Mouse (Mus musculus) layer of hippocampus, adult 11-12 months (tissue): ENCODE measurements around the gene Vmn2r77.
"Not testable (repeated sequence)": the region's sequence is repeated elsewhere in the genome, so short reads cannot be mapped to it uniquely, and the experiment has no call there.

Experiments used
- DNase-seq: peaks from one replicate; pipeline ENCODE4 v3.0.0; 2022; ENCODE audit warnings: low spot score

Vmn2r77 gene

DNA sequence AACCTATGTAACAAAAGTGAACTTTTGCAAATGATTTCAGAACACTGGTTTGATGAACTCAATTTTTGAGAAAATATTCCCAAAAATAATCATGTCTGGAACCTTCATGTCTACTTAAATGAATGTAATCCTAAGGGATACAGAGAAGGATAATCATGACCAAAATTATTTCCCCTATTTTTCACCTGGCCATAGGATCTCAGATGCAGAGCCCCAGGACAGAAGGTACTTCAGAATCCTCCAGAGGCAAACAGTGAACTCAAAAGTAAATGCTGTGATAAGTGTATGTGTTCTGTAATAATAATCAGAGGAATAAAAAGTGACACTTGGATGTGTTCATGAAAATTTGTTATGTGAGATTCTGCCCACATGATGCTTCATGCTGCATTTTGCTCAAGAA is at the start of gene Vmn2r77:
Gene Vmn2r77 (plus strand): TSS at position 301 of the 400 bp plus-strand sequence.
- no peak for DNase-seq

DNA sequence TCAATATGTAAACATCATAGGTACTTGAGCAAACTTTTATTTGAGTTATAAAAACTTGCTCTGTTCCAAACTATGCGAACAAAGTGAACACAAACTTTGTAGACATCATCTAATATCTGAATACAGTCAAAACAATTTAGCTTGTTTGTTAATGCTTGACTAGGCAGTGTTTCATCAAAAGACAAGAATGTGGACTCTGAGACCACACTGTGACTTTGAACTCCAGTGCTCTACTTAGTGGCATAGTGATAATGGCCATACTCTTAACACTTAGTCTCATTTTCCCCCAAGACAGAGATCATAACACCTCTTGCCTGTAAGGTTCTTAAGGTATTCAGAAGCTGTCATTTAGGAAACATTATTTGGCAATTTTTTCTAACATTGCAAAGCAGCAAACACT is 34.1 kb upstream of the Vmn2r77 start:
- DNase-seq = no peak

DNA sequence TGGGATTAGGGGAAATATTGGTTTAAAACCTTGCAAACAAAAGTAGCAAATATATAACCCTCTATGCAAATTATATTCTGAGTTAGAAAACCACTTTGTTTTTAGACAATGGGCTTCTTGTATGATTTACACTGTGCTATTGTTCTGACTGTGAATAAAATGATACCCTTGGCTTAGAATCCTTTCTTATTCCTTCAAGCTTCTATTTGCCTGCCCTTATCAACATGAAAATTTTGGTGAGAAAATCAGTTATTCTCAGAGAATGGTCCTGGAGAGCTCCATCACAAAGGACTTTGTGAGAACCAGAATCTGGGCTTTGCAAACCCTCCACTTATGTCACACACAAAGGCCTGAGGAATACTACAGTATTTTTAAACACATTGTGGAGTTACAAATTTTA is 30.2 kb upstream of the Vmn2r77 start:
- DNase-seq = no peak

DNA sequence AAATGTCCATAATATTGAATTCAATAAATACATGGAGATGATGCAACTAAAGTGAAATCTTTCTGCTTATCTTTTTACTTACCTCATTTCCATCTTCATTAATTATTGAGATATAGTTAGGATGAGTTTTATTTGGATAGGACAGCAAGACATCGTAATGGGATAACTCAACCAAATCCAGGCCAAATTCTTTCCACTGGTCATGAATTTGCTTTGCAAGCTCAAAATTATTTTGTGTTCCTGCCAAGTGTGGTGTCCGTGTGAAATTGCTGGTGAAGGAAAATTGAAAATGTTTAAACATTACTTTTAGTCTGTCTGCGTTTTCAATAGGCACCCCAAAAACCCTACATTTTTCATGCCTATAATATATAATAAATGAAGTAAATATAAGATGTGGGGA is 23.2 kb upstream of the Vmn2r77 start:
- no peak for DNase-seq

DNA sequence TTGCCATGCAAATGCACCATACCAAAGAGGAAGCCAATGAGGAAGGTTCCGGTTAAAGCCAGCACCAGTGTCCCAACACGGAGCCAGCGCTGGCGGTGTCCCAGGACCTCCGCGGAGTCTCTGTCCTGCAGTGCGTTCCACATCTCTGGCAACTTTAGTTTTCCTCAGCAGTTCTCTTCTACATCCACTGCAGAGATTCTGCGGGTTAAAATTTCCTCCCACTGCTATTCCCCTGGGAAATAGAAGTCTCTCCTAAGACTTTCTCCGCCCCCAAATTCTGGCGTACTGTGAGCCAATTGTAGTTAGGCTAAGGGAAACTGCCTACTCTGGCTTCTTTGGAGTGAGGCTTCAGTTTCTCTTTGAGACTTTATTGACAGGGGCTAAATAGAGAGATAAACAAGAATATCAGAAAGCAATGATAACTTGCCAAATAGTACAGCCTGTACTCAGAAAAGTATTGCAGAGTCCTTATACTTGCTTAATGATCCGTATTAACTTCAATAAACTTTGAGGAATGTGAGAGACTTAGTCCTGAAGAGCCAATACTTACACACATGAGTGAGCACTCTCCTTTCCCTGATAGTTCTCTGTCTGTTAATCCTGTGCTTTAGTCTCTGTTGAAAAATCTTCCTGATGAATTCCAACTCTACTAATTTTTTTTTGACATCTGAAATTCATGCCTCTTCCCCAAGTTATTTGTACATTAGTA is 19.1 kb upstream of the Vmn2r77 start, which contains the start of gene Folh1:
Gene Folh1 (minus strand): TSS at position 327 of the 709 bp plus-strand sequence.
- DNase-seq = peak; percentile 30

DNA sequence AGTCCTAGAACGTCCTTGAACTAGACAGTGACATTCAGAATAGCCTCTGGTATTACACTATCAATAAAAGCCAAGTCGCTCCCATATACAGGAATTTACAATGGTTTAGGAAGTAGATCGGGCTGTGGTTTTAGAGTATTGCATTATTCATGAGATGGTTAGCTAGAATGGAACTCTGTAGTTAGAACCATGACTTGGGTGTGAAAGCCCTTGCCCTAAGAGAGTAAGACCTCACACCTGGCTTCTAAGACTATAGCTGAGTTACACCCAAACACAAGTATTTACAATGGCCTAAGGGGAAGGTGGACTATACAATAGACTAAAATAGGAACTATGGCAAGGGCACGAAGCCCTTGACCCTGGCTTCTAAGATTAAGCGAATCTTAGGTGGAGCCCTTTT is 20.4 kb downstream of the Vmn2r77 start:
- DNase-seq = not testable (repeated sequence)

DNA sequence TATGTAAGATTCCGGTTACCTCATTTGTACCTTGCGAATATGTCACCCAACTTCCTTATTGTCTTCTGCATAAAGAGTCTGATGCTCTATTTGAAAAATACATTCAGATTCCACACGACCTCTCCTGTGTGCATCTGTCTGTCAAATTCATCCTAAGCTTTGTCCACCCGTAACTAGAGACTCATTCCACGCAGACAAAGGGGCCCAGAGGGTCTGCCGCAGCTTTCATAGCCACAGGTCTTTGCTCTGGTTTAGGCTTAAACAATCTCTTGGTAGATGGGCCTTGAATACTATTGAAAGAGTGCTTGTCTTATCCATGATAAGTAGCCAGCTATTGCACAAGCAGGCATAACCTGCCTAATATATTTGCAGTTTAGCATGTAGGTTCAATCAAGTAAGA is 20.9 kb downstream of the Vmn2r77 start:
- DNase-seq = not testable (repeated sequence)

DNA sequence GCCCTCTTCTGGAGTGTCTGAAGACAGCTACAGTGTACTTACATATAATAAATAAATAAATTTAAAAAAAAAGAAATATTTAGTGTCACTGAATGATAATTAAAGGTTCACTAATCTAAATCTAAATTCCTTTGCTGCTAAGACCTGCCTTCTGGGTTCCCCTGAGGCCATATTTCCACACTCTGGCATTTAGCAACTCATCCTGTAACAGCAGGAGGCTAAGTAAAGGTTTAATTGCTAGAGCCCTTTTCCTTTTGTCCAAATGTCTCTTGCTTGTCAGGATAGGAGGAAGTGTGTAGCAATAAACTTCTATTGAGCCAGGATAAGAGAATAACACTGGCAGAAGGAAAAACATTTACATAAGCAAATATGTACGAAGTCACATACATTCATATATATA is 21.6 kb downstream of the Vmn2r77 start:
- no peak for DNase-seq
